Mouse (Mus musculus) intestine, embryonic 16.5 days (tissue): ENCODE results near the gene Lama1. TPM values are rescaled to one million over a fixed set of nuclear protein-coding genes. Genes with fewer than 3 reads are reported as not detected.

ENCODE experiments used
- ATAC-seq: fragments of 200-750 bp; cut with Nextera tagmentation; 2 replicates; pipeline ENCODE4 v1.8.0; 2017; ENCODE audit warnings: moderate TSS enrichment, moderate library complexity
- H3K27ac ChIP-seq: fragments of 300-500 bp; sonication (generic); 2 replicates; pipeline ENCODE4 v1.5.1; 2014; ENCODE audit warnings: mild to moderate bottlenecking, low read length
- H3K27me3 ChIP-seq: fragments of 300-500 bp; sonication (generic); replicated peaks from 2 replicates; pipeline ENCODE4 v1.6.1; 2014; ENCODE audit warnings: low read length, control low read depth, mixed read lengths; ENCODE audit not compliant: control insufficient read depth, insufficient read depth
- H3K36me3 ChIP-seq: fragments of 300-500 bp; sonication (generic); 2 replicates; pipeline ENCODE4 v1.6.1; 2014; ENCODE audit warnings: low read length, control low read depth; ENCODE audit not compliant: control insufficient read depth, insufficient read depth
- H3K4me1 ChIP-seq: fragments of 300-500 bp; sonication (generic); 2 replicates; pipeline ENCODE4 v1.6.1; 2014; ENCODE audit warnings: low read length, control low read depth, mixed read lengths; ENCODE audit not compliant: control insufficient read depth, insufficient read depth
- H3K4me2 ChIP-seq: fragments of 300-500 bp; sonication (generic); 2 replicates; pipeline ENCODE4 v1.6.1; 2014; ENCODE audit warnings: low read depth, low read length, control low read depth
- H3K4me3 ChIP-seq: fragments of 300-500 bp; sonication (generic); 2 replicates; pipeline ENCODE4 v1.5.1; 2014; ENCODE audit warnings: mild to moderate bottlenecking, low read length
- H3K9ac ChIP-seq: fragments of 300-500 bp; sonication (generic); 2 replicates; pipeline ENCODE4 v1.6.1; 2014; ENCODE audit warnings: low read depth, low read length
- H3K9me3 ChIP-seq: fragments of 300-500 bp; sonication (generic); 2 replicates; pipeline ENCODE4 v1.6.1; 2016; ENCODE audit warnings: low read length, control low read depth; ENCODE audit not compliant: control insufficient read depth
- WGBS: fragments of 180-500 bp; shearing (Covaris S2); extraction: QIAGEN DNeasy Blood & Tissue Kit; methylation state at CpG from one replicate; pipeline ENCODE4 v1.1.7; 2014; 5-methylcytosine and 5-hydroxymethylcytosine counted together
- polyA plus RNA-seq: library from polyadenylated mRNA; unstranded; fragments of >200 nt; fragmentation: Nextera tagmentation; extraction: Ambion mirVana; gene quantifications from 2 replicates; pipeline ENCODE4 v1.2.1, GENCODE M21; 2015

Lama1 gene
- polyA plus RNA-seq, 1 experiment from 2014 or later = 1.6 TPM

GRCm38 (mm10) chr17:67690689-67691088, 6.4 kb upstream of the Lama1 start:
- WGBS = 37% methylated on average over 4 of the region's 4 CpGs
- H3K4me3 ChIP-seq = no peak overlapping the region
- H3K9me3 ChIP-seq = no peaks in the 10 kb centered on the region
- no peaks in the 10 kb centered on the region for H3K27me3 ChIP-seq
- ATAC-seq = no peak
- H3K4me1 ChIP-seq = peaks cover 10% of the 10 kb centered on the region
- no peak overlapping the region for H3K27ac ChIP-seq
- H3K4me2 ChIP-seq = no peak overlapping the region
- H3K36me3 ChIP-seq = no peaks in the 10 kb centered on the region
- no peak overlapping the region for H3K9ac ChIP-seq

GRCm38 (mm10) chr17:67692651-67693050, 4.4 kb upstream of the Lama1 start:
- H3K9ac ChIP-seq = no peak overlapping the region
- 52% methylated on average over 2 of the region's 2 CpGs for WGBS
- H3K27me3 ChIP-seq = no peaks in the 10 kb centered on the region
- ATAC-seq = no peak
- no peaks in the 10 kb centered on the region for H3K9me3 ChIP-seq
- peaks cover 15% of the 10 kb centered on the region for H3K4me1 ChIP-seq
- no peak overlapping the region for H3K27ac ChIP-seq
- H3K36me3 ChIP-seq = no peaks in the 10 kb centered on the region
- no peak overlapping the region for H3K4me2 ChIP-seq
- H3K4me3 ChIP-seq = no peak overlapping the region

- Histone ChIP-seq H3K9me3 (no peaks in the 10 kb centered on the region), H3K4me1 (peaks cover 25% of the 10 kb centered on the region), H3K9ac (no peak overlapping the region), H3K36me3 (no peaks in the 10 kb centered on the region), H3K27me3 (no peaks in the 10 kb centered on the region), H3K27ac (no peak overlapping the region), H3K4me2 (no peak overlapping the region), H3K4me3 (no peak overlapping the region)
- ATAC-seq = no peak
- WGBS = 75% methylated on average over 3 of the region's 3 CpGs
These were observed 3.2 kb upstream of the Lama1 start for GRCm38 (mm10) chr17:67693861-67694260.

GRCm38 (mm10) chr17:67697461-67697891, 417 bp downstream of the Lama1 start:
- H3K9ac ChIP-seq = peak overlapping the region; percentile 74
- H3K4me2 ChIP-seq = peak overlapping the region; percentile 97
- no peaks in the 10 kb centered on the region for H3K9me3 ChIP-seq
- no peaks in the 10 kb centered on the region for H3K27me3 ChIP-seq
- H3K4me3 ChIP-seq = peak overlapping the region; percentile 79
- peaks cover 21% of the 10 kb centered on the region for H3K4me1 ChIP-seq
- no peak overlapping the region for H3K27ac ChIP-seq
- no peaks in the 10 kb centered on the region for H3K36me3 ChIP-seq
- peak; percentile 78 for ATAC-seq
- WGBS = under 1% methylated on average over 32 of the region's 32 CpGs

- Histone ChIP-seq H3K9ac (peak overlapping the region; percentile 14; the same call in 1 of the 2 replicates), H3K4me2 (peak overlapping the region; percentile 97), H3K4me3 (peak overlapping the region; percentile 79), H3K4me1 (peaks cover 15% of the 10 kb centered on the region), H3K36me3 (no peaks in the 10 kb centered on the region), H3K27ac (no peak overlapping the region), H3K9me3 (no peaks in the 10 kb centered on the region), H3K27me3 (no peaks in the 10 kb centered on the region)
- 3% methylated on average over 13 of the region's 13 CpGs for WGBS
- no peak for ATAC-seq
These were observed 1.2 kb downstream of the Lama1 start for GRCm38 (mm10) chr17:67698301-67698700.

GRCm38 (mm10) chr17:67701761-67702160, 4.7 kb downstream of the Lama1 start:
- Histone ChIP-seq H3K27ac (no peak overlapping the region), H3K4me1 (peaks cover 15% of the 10 kb centered on the region), H3K9ac (no peak overlapping the region), H3K36me3 (no peaks in the 10 kb centered on the region), H3K4me2 (no peak overlapping the region), H3K9me3 (no peaks in the 10 kb centered on the region), H3K4me3 (no peak overlapping the region), H3K27me3 (no peaks in the 10 kb centered on the region)
- 19% methylated on average over 9 of the region's 9 CpGs for WGBS
- no peak for ATAC-seq

- Histone ChIP-seq H3K27ac (no peak overlapping the region), H3K9me3 (no peaks in the 10 kb centered on the region), H3K4me3 (no peak overlapping the region), H3K4me2 (no peak overlapping the region), H3K36me3 (no peaks in the 10 kb centered on the region), H3K4me1 (peaks cover 7% of the 10 kb centered on the region), H3K9ac (no peak overlapping the region), H3K27me3 (no peaks in the 10 kb centered on the region)
- 68% methylated on average over 3 of the region's 3 CpGs for WGBS
- no peak for ATAC-seq
These were observed 5.9 kb downstream of the Lama1 start for GRCm38 (mm10) chr17:67702941-67703340.

- no peak overlapping the region for H3K4me2 ChIP-seq
- H3K4me1 ChIP-seq = no peaks in the 10 kb centered on the region; the same call in 1 of the 2 replicates
- no peaks in the 10 kb centered on the region for H3K36me3 ChIP-seq
- H3K4me3 ChIP-seq = no peak overlapping the region
- ATAC-seq = no peak
- H3K9me3 ChIP-seq = no peaks in the 10 kb centered on the region
- no peak overlapping the region for H3K9ac ChIP-seq
- no peak overlapping the region for H3K27ac ChIP-seq
- H3K27me3 ChIP-seq = no peaks in the 10 kb centered on the region
- WGBS = 85% methylated on average over 10 of the region's 10 CpGs
These were observed 8.1 kb downstream of the Lama1 start for GRCm38 (mm10) chr17:67705035-67705769.

GRCm38 (mm10) chr17:67706372-67706771, 9.3 kb downstream of the Lama1 start:
- H3K4me1 ChIP-seq = no peaks in the 10 kb centered on the region; the same call in 1 of the 2 replicates
- no peak overlapping the region for H3K4me2 ChIP-seq
- ATAC-seq = no peak
- no peak overlapping the region for H3K4me3 ChIP-seq
- H3K27ac ChIP-seq = no peak overlapping the region
- no peaks in the 10 kb centered on the region for H3K36me3 ChIP-seq
- no peak overlapping the region for H3K9ac ChIP-seq
- 77% methylated on average over 5 of the region's 5 CpGs for WGBS
- no peaks in the 10 kb centered on the region for H3K27me3 ChIP-seq
- no peaks in the 10 kb centered on the region for H3K9me3 ChIP-seq
